Mouse (Mus musculus) T-cell, adult 66 days (primary cell): ENCODE measurements around the gene Gtpbp8. TPM values are rescaled to one million over a fixed set of nuclear protein-coding genes. Genes with fewer than 3 reads are reported as not detected.

ENCODE experiments used
- total RNA-seq, 2 experiments: library from RNA; stranded (reverse); gene quantifications; 3 replicates in 1 of 2; 4 replicates in 1 of 2; pipeline ENCODE4 v1.2.4; 2023

Gene Gtpbp8
- 10 to 100 TPM; 14.0 to 18.8 TPM for total RNA-seq

DNA sequence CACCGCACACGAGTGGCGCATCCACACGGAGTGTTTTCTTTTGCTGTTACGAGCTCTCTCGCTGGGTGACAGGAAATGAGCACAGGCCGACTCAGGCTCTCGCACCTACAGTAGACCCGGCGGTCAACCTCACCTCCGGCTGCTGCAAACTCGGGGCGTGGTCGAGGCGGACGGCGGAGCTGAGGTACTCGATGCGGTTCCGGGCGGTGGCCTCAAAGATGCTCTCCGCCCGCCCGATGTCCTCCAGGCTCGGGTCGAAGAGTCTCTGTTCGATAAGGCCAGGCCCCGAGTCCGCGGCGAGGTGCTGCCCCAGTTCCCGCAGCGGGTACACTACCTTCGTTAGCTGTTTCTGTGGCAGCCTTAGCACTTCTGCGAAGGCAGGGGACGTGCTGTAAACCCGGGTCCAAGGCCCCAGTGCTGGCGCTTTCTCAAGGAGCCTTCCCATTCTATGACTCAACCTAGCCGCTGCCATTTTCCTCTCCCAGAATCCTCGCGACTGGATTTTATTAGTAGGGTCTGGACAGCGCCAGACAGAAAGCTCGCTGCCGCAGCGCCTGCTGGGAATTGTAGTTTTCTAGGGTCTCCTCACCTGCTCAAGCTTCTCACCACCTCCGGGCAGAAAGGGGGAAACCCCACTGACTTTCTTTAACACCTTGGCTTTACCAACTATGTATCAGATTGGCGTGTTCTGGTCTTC is at the start of gene Gtpbp8:
Gene Gtpbp8, minus strand, starts transcription at position 498 of the 697 bp plus-strand sequence.

DNA sequence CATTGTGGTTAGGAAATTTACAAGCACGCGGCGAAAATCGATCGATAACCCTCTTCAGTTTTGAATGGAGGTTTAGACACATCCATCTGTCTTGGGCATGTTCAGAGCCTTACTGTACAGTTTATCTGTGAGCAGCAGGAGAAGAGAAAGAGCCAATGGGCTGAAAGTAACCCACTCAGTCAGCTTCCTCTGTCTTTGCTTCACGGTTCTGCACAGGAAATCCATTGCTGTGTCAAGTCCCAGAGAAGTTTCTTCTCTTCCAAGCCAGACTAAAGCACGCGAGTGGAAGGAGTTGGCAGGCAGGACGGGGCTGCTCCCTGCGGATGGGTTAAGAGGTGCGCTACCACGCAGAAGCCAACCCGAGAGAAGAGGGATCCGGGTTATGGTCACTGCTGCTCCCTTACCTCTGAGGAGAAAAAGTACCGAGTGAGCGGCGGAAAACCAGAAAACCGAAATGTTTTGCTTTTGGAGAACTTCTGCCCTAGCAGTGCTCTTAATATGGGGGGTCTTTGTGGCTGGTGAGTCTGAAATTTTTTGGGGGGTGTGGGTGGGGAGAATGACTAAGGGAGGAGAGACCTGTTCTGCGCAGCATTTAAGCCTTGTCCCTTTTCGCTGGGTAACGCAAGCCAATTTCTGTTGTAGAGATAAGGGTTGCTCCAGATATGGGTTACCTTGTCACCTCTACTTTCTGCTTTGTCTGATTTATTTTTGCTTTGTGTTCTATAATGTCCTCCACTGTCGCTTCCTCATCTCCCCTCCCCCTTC is 19.6 kb upstream of the Gtpbp8 start, which contains the start of gene Cd200r1:
Gene Cd200r1, plus strand, starts transcription at position 182 of the 765 bp plus-strand sequence.

DNA sequence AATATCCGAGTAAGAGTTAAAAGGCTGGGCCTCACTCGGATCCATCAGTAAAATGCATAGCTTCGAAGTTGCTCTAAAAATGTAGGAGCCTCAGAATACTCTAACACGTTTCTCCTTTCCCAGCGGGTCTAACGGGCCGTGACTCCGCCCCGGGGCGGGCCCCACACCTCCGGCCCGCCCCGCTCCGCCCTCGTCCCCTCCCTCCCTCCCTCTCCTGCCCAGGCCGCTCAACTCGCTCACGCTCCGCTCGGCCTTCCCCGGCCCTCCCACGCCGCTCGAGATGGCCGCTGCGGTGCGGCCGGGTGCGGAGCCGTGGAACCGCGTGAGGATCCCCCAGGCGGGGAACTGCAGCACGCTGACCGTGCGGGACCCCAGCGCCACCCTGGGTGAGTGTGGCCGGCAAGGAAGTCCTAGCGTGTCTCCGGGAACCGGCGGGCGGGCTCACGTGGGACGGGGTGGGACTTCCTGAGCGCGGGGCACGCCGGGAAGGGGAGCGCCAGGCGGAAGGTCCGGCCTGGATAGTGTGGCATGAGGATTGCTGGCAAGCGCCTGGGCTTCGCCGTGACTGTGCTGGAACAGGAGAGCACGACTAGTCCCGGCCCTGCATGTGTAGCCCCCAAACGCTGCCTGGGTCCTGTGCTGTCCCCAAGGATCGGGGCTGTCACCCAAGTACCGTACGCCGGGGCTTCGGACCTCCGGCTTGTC is 21.9 kb downstream of the Gtpbp8 start, which contains the start of gene Nepro:
Gene Nepro, plus strand, starts transcription at position 219 of the 705 bp plus-strand sequence.

Other genes starting within 250 kb of the Gtpbp8 start
- not detected for gene Boc, start 187.5 kb downstream of the Gtpbp8 start, total RNA-seq
- 10 to 100 TPM; 17.9 to 18.4 TPM for gene Nepro, start 22.1 kb downstream of the Gtpbp8 start, total RNA-seq
- gene Cd200r1, start 19.4 kb upstream of the Gtpbp8 start, total RNA-seq: 1 to 10 TPM; 9.2 to 9.6 TPM
- 1 to 10 TPM in 1 of 2 experiments, under 1 TPM in 1; 0.77 to 2.7 TPM for gene Cd200r4, start 65.4 kb upstream of the Gtpbp8 start, total RNA-seq
- under 1 TPM in 1 of 2 experiments, not detected in 1; 0.32 TPM for gene Cd200r2, start 120.7 kb upstream of the Gtpbp8 start, total RNA-seq
- gene Cd200r3, start 197.3 kb upstream of the Gtpbp8 start, total RNA-seq: 1 to 10 TPM; 1.5 to 1.8 TPM